Mouse (Mus musculus) thymus, adult 18-20 months (tissue): ENCODE measurements around the gene Mrpl24.
A peak's percentile ranks its signal among the peaks of the same experiment; 100 is the strongest.
"Not testable (repeated sequence)": the region's sequence is repeated elsewhere in the genome, so short reads cannot be mapped to it uniquely, and the experiment has no call there.

ENCODE experiments used
- DNase-seq, 2 experiments: peaks; one replicate each; pipeline ENCODE4 v3.0.0; 2022; ENCODE audit warnings: mixed read lengths in 2 of 2

The Mrpl24 gene

DNA sequence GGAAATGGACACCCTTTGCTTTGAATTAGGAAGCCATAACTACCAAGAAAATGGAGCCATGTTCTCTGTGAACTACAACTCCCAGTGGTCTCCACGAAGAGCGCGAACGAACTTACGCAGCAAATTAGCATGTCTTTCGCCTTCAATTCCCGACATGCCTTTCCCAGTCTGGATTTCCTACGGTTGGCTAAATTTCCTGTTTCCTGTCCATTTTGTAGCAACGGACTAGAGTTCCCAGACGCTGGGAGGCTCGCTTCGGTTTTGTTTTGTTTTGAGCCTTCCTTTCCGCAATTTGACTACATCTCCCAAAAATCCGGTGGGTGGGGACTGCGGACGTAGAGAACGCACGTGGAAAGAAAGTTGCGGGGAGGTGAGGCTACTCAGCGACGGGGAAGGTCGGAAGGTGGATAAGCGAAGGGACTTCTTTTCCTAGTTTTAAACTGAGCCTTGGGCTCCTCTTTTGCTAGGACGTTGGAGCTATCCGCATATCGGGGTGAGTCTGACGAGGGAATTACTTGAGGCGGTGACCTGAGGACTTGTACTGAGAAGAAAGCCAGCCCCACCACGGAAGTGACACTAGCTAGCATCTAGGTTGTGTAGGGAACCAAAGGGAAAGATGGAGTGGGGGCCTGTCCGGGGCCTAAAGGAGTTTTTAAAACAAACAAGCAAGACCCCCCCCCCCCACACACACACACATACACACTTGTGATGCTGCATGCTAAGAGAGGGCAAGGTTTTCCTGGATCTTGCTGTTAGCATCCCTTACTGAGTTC lies at the start of gene Mrpl24:
Gene Mrpl24 (plus strand): TSS at position 171 of the 773 bp plus-strand sequence.
- DNase-seq, result peak; percentile 43 to 64

GRCm38 (mm10) chr3:87877730-87878129 lies 41.6 kb upstream of the Mrpl24 start:
- DNase-seq, result no peak

GRCm38 (mm10) chr3:87884291-87884690 lies 35.0 kb upstream of the Mrpl24 start:
- no peak for DNase-seq

DNA sequence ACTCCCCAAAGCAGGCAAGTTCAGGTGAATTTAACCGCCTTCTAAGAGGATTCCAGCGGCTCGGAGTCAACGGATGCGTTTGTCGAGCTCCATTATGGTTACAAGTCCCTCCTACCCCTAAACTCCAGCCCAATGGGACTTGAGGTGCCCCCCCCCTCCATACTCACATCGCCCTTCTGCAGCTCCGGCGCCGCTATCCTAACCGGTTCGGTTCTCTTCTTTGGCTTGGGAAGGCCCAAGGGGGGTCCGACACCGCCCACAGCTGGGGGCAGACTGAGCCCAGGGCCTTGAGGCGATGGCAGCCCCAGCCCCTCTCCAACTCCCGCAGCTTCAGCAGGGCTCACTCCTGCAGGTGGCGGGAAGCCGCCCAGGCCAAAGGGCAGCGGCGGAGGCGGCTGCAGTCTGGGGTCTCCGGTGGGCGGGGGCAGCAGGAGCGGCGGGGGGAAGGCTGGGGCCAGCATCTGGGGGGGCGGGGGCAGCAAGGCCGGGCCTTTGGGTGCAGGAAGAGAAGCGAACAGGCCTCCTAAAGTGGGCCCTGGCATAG lies 34.5 kb upstream of the Mrpl24 start:
- peak; percentile 49 to 51 for DNase-seq

GRCm38 (mm10) chr3:87885281-87886003 lies 33.9 kb upstream of the Mrpl24 start, which contains the start of gene Prcc:
Prcc (minus strand) TSS chr3:87885608.
- peak; percentile 83 to 95 for DNase-seq

DNA sequence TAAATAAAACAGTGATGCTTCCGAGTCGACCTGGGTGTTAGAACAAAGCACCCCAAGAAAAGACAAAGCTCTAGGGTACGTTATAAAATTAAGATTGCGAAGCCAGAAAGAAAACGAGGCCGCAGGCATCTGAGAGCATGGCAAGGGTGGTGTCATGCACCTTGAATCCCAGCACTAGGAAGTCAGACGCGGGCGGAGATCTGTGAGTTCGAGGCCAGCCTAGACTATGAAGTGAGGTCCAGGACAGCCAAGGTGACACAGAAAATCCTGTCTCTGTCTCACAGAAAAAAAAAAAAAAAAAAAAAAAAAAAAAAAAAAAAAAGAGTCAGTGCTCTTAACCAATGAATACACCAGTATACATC lies 33.3 kb upstream of the Mrpl24 start:
- DNase-seq, result peak in 1 of 2 experiments; percentile 32

DNA sequence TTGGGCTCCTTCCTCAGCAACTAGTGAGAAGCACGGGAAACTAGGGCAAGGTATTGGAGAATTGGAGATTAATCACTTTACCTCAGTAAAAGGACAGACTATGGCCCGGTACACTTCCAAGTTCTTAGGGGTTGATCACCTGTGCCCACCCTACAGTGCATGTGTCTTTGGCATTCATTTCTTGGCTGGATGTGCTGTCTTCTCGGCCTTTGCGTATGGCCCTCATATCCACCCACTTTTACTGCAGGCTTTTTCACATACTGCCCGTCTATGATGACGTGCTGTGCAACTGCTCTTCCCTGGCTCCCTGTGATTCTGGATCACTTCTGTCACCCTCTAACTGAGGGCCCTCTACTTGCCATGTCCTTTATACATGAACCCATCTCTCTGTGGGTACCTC lies 32.9 kb upstream of the Mrpl24 start:
- DNase-seq, result no peak

- not testable (repeated sequence) for DNase-seq
Observed at GRCm38 (mm10) chr3:87887400-87887799, 31.9 kb upstream of the Mrpl24 start.

GRCm38 (mm10) chr3:87891481-87891880 lies 27.8 kb upstream of the Mrpl24 start:
- DNase-seq, result no peak

DNA sequence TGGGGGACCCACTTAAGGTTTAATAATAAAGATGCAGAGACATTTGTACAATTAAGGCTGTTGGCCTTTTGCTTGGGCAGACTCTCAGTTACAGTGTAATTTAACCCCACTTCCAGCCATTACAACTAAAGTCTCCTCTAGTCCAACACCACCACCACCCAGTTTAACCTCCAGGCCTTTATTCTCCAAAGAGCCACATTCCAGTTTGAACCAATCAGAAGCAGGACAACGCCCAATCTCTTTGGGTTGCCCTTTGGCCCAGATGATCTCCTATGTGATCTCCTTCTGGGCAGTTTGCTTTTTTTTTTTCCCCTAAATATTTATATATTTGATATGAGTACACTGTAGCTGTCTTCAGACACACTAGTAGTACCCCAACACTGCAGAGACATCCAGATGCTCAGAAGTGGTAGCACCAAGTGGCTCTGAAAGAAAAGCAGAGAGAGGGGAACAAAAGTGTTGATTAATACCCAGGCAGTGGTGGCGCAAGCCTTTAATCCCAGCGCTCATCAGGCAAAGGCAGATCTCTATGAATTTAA lies 25.9 kb upstream of the Mrpl24 start:
- DNase-seq, result no peak

GRCm38 (mm10) chr3:87899266-87899665 lies 20.0 kb upstream of the Mrpl24 start:
- DNase-seq, result no peak

DNA sequence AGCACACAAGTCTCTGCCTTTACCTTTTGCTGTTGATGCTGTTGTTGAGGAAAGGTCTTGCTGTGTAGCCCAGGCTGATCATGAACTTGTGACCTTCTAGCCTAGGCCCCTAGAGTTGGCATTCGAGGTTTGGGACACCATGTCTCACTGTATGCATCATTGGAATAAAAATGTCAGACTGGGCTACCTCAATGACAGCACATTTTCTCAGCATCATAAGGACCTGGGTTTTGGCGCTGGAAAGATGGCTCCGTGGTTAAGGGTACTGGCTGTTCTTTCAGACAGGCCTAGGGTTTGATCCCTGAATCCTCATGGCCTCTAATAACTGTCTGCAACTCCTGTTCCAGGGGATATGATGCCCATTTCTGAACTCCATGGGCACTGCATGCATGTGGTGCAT lies 19.5 kb upstream of the Mrpl24 start:
- no peak for DNase-seq

DNA sequence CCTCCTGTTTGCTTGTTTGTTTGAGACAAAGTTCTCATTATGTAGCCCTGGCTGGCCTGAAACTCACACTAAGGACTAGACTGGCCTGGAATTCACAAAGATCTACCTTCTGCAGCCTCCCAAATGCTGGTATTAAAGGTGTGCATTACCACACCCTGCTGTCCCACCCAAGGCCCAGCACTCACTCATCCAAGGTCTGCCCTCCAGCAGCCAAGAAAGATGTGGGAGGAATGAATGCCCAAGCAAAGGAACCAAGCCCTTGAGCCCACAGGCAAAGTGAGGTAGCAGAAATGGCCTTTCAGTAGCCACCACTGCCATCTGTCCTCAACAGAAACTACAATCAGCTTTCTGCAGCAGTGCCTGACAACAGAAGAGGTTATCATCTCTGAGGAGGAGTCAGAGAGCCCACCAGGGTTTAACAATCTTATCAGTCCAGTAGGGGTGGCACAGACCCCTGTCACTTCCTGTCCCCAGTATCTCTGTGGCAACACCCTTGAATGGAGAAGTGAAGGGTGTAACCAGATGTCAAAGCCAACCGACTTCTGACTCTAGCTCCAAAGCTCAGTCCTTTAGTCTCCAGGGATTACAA lies 18.2 kb upstream of the Mrpl24 start:
- no peak for DNase-seq

- not testable (repeated sequence) for DNase-seq
Observed at GRCm38 (mm10) chr3:87901959-87902358, 17.3 kb upstream of the Mrpl24 start.

DNA sequence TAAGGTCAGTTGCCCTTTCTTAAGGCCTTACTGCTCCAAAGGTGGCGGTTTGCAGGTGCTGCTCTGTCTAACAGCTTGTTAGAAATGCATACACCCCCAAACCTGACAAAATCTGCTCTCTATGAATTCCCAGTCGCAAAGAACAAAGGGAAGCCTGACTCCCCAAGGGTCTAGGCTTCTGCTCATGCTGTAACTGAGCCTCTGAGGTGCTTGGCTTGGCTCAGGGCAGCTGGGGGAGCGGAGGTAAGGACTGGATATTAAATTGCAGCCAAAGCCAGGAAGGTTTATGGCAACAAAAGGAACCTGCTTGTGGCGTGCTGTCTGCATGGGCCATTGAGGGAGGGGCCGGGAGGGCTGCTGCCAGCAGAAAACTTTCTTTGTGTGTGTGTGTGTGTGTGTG lies 15.5 kb upstream of the Mrpl24 start:
- DNase-seq, result no peak

DNA sequence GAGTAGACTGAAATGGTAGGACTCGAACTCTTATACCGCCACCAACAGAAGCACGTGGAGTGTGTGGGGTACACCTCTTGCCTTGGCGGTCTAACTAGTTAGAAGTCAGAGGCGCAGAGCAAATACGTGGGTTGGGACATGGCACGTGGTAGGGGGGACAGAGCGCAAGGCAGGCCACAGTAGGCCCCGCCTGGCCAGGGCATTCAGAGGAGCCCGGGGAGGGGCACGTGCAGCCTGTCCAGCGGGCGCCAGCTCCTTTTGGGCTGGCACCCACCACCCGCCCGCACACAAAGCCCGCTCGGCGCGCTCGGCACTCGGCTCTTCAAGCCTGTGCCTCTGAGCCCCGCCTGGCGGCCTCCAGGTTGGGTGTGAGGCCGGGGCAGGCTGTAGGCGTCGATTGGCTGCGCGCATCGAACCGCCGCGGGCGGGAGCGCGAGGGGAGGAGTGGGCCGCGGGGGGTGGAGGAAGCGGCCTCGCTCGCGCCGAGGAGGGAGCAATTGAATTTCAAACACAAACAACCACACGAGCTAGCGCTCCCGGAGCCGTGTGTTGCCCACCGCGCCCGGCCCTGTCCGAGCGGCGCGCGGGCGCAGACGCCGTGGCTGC lies 13.3 kb upstream of the Mrpl24 start, which contains the start of gene Hdgf:
Gene Hdgf (plus strand): TSS at position 442 of the 606 bp plus-strand sequence.
- peak; percentile 91 for DNase-seq

GRCm38 (mm10) chr3:87906601-87906980 lies 12.7 kb upstream of the Mrpl24 start:
- peak; percentile 20 to 35 for DNase-seq

GRCm38 (mm10) chr3:87906981-87907857 lies 12.1 kb upstream of the Mrpl24 start:
- DNase-seq, result peak in 1 of 2 experiments; percentile 29

- no peak for DNase-seq
Observed at GRCm38 (mm10) chr3:87907906-87908305, 11.4 kb upstream of the Mrpl24 start.

DNA sequence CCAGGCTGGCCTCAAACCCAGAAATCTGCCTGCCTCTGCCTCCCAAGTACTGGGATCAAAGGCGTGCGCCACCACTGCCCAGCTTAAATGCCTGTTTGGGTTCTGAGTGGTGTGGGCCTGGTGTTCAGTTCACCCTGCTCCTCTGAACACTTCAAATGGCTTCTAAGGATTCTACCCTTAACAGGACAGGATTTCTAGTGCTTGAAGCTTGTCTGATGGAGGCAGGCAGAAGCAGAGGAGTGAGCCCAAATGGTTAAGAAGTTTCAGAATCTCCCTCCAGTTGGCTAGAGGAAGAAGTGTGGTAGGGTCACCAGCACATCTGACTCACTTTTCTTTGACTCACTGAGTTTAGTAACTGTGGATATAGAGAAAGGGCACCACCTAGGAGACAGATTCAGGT lies 9.9 kb upstream of the Mrpl24 start:
- DNase-seq, result no peak

DNA sequence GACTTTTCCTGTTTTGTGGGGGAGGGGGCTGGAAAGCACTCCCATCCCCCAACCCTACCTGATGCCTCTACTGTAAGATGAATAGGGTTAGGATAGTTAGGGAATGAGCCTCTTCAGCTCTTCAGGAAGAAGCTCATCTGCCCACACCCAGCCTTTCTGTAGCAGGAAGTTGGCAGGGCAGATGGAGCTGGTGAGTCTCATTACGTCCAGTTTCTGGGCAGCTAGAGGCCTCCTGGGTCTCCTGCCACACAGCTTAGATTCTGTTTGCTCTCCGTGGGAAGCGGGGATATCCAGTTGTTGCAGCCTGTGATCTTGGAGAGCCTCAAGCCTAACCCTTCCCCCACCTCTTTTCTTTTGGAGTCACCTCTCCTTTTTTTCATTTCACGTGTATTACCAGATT lies 9.4 kb upstream of the Mrpl24 start:
- DNase-seq, result no peak
